Mouse (Mus musculus) right cerebral cortex, postnatal 36 days (tissue): Measurements from ENCODE around the gene Tcap.

Experiments used
- DNase-seq, 2 experiments: peaks; one replicate each; pipeline ENCODE4 v3.0.0; 2022; ENCODE audit warnings: low spot score in 2 of 2, mixed read lengths in 1 of 2

Tcap gene

DNA sequence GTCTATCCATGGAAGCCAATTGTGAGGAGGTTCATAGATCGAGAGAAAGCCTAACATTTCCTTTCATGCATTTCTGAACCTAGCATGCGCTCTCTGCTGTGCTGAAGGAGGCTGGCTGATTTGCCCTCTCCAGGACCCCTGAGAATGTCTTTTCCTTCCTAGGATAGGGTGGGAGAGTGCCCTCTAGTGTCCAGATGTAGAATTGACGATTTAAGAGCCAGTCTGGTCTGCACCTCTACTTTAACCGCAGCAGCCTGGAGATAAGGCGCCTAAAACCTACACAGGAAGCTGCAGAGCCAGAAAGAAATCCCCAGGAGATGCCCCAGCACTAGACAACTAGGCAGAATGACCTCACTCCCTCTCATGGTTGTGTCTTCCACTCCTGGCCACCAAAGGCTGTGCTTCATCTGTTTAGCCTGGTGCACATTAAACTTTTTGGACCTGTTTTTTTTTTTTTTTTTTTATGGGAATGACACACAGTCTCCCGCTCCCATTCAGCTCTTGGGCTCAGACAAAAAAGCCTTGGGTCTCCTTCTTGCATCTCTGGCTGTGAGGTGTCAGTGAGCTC, 27.8 kb upstream of the Tcap start:
- DNase-seq, result no peak

DNA sequence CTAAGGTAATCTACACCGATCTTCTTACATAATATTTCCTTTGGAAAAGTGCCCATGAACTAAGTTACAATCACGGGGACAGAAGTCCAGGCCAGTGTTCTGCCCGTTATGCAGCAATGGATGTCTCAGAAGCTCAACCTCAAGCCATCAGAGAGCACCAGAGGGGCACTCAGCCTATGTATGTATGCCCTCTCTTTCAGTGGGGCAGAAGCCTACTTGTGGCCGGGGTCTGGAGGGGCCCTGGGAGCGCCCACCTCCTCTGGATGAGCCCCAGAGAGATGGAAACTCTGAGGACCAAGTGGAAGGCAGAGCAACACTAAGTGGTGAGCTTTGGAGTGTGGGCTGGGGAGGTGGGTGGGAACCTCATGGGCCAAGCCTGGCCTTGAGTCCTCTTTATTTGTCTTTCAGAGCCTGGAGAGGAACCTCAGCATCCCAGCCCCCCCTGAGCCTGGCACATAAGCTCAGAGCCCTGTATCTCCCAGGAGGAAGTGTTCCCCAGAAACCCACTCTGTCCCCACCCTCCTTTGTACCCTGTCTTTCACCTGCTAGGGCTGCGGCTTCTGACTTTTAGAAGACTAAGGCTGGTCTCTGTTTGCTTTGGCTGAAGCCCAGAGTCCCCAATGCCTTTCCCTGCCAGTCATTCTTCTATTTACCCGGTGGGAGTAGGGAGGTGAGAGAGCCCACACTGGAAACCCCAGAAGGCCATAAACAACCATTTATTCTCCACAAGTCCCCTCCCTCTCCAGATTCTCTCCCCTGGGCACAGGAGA, 26.8 kb upstream of the Tcap start:
- DNase-seq, result no peak

DNA sequence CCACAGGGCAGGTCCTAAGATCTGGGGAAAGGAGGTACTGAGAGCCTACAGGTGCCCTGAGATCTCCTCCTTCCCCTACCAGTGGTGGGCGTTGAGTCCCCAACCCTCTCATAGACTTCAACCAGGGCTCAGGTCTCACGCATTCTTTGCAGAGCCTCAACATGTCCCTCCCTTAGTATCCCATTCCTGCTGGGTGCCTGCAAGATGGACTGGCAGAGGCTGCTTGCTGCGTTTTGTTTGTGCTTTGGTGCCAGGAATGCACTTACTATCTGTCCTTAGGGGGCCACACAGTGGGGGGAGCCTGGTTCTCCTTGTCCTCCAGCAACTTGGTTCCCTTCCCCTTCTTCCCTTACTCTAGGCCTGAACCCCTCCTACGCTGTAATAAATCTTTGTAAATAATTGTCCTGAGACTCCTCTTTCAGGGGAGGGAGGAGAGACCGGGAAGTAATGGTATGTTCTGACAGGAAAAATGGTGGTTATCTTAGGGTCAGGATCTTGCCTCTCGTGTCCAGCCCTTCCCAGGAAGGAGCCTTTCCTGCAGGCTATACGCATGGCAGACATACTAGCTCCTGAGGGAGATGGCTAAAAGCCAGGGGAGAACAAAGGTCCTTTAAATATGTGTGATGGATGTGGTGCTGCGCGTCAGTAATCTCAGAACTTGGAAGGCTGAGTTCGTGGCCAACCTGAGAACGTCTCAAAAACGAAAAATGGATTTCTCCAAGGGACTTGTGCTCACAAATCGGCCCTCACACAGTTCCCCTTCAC, 26.0 kb upstream of the Tcap start:
- no peak for DNase-seq

DNA sequence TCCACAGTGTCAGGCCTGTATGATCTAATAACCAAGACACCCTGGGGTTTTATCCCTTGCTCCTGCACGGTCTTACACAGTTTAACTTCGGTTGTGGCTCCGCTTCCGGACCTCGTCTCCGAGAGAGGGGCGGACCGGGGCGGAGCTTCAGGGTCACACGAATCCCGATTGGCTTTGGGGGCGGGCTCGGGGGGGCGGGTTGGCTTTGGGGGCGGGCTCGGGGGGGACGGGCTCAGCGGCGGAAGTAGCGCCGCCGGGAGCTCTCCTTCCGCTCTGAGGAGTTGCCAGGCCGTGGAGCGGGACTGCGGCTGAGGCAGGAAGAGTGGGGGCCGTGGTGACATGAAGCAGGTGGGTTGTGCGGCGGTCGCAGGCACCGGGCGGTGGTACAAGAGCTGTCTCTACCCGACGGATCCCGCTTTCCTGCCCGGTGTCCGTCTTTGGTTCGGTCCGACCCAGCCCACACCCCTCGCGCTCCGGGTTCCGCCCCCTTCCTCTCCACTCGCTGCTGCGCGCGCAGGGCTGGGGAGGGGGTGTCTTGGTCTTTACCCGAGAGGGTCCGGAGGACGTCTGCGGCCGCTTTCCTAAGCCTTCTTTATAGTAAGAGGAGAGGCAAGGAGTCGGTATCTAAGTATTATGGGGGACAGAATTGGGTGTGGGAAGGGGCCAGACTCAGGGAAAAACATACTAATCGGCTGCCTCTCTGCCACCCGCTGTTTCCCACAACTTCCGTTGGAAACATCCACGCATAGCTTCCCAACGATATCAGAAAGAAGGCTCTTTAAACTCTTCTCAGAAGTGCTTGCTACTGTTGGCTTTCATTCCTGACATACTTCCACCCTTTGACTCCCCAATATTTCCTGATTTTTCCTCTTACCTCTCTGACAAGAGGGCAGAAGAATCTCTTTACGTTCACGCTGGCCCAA, 25.2 kb upstream of the Tcap start, which contains the start of gene Stard3:
TSS of gene Stard3 (plus strand) at position 208 of the 923 bp plus-strand sequence.
- DNase-seq, result peak; percentile 80 to 81

DNA sequence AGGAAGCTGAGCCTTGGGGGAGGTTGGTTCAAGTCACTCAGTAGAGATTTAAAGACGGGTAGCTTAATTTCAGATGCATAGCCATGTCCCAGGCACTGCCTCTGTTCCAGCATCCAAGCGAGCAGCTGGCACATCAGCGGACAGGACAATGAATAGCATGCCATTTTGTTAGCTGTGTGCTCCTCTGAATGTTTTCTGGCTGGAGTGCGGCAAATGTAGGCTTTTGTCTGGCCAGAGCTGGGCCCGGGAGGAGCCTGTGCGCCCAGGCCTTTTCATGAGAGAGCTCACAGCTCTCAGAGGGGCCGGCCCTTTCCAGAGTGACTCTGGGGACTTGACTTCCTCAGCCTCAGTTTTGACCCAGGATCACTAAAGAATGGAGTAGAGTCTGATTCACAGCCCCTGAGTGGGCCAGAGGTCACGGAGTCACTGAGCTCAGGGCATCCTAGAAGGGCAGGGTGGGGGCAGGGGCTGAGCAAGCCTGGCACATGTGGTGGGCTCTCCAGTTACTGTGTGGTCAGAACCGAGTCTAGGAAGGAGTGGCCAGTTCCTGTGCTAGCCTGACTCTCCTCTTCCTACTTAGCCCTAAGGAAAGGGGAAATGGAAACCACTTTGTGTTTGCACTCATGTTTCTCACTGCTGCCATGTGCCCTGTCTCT, 22.6 kb upstream of the Tcap start:
- DNase-seq, result no peak

DNA sequence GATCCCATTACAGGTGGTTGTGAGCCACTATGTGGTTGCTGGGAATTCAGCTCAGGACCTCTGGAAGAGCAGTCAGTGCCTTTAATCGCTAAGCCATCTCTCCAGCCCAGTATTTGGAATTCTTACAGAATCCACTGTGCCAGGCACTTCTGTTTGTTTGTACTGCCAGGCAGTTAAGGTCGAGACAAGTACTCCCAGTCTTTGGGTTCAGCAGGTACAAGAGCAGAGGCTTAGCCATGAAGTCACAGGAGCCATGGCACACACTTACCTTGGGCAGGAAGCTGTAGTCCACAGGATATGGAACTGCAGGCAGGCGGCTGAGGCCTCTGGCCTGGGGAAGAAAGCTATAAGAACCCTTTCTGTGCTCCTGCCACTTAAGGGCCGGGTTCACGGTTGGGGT, 19.8 kb upstream of the Tcap start:
- no peak for DNase-seq

DNA sequence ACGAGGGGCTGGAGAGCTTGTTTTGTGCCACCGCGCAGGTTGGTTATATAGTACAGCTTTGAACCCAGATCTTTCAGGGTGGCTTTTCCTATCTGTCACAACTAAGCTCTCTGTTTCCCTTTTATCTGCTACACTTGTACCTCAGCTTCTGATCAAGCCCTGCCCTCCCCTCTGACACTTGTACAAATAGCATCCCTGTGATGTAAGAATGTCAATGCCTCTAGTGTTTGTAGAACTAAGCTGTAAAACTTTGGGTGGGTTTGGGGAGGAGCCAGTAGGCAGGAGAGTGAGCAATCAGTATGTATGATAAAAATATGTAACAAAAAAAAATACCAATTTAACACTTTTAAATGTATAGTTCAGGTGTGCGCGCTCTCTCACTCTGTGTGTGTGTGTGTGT, 19.2 kb upstream of the Tcap start:
- no peak for DNase-seq

DNA sequence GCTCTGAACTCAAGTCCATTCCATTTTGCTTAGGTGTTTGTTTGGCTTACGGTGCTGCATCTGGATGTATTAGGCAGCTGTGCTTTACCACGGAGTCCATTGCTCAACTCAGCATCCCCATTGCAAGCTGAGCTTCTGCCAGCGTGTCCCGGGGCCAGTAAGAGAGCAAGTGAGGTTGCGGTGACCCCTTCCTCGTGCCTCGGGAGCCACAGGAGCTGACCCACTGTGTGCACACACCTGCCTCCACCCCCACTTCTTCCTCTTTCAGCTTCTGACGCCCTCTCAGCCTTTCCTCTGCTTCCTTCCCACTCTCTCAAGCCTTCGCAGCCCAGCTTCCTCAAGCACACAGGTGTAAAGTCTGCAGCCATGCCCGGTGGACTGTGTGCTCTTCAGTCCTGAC, 17.3 kb upstream of the Tcap start:
- no peak for DNase-seq

DNA sequence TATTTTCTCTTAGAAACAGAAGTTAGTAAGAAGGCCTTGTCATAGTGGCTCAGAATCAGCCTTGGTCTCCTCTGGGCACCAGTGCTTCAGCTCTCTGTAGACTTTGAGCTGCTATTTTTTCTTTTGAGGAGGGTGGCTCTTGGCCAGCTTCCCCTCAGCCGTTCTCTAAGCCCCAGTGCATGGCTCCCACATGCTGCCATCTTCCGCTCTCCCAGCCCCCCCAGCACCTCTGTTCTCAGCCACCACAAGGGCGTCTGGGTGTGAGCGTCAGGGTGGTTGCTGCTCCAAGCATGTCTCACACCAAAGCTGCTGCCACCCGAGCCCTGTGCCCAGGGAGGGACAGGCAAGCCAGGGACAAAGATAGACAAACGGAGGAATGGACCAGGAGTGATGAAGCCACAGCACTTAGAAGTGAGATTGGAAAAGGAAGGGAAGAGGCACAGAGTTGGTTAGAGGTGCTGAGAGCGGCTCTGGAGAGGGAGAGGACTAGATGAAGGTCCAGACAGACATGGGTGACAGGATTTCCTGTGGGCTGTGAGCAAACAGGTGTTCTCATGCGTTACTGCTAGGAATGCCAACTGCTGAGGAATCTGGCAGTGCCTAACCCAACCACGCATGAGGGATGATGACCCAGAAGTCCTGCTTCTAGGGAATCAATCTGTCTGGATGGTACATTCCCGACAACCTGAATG, 16.3 kb upstream of the Tcap start:
- DNase-seq, result peak in 1 of 2 experiments; percentile 59

DNA sequence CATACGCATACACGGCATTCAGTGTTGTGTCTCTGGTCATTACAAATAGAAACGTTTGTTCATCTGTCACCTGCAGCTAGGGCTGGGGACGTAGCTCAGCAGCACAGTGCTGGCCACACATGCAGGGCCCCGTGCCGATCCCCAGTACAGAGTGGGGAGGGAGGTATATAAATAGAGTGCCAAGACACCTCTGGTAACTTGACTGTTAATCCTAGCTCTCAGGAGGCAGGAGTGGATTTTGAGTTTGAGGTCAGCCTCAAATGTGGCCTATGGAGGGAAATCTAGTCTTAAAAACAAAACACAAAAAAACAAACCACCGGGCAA, 15.8 kb upstream of the Tcap start:
- no peak for DNase-seq

DNA sequence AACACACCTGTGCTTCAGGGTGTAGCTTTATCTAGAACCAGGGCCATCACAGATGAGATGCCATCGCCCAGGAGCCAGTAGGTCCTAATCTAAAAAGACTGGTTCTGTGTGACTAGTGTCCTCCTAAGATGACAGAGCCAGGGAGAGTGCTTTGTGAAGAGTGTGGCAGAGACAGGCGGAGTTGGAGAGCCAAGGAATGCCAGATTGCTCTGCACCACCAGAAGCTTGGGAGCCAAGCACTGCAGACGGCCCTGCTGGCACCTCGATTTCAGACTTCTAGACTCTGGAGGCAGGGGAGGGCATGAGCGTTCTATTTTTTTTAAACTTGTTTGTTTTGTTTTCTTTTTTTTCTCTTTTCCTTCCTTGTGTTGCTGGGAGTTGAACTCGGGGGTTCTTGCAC, 14.3 kb upstream of the Tcap start:
- DNase-seq, result no peak

DNA sequence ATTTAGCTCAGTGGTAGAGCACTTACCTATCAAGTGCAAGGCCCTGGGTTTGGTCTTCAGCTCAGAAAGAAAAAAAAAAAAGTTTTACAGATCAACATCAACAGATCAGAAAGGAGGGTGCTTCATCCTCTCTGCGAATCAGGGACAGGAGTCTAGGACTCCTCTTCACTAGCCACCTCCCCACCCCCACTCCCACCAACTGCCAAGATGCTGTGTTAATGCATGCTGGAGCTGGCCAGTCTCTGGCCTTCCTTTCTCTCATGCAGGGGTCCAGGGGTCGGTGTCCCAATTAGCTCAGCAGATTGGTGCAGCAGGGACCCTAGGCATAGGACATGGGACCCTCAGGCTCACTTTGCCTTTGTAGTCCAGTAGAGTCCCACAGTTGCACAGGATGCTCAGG, 13.0 kb upstream of the Tcap start:
- DNase-seq, result no peak

DNA sequence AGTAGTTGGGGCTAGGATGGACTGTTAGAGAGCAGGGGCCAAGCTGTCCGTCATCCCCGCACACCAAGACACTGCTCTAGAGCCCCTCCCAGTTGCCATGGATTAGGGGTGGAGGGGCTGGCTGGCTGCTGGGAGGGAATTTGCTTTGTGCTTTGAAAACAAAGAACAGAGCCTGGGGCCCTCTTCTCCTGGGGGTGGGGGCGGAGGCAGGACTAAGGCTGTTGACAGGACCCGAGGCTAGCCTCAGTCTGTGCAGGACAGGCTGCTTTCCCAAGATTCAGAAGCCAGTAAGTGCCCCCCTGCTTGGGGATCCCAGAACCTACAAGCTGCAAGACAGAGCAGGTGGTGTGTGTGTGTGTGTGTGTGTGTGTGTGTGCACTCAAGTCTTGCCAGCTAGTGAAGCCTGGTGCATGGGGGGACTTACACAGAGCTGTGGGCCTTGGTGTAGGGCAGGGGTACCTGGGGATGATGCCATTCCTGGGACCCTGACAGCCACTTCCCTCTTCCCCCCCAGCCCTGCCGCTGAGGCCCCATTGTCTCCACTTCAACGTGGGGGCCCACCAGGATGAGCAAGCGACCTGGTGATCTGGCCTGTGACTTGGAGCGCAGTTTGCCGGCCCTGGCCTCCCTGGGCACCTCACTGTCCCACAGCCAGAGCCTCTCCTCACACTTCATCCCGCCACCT, 11.9 kb upstream of the Tcap start:
- DNase-seq, result no peak

DNA sequence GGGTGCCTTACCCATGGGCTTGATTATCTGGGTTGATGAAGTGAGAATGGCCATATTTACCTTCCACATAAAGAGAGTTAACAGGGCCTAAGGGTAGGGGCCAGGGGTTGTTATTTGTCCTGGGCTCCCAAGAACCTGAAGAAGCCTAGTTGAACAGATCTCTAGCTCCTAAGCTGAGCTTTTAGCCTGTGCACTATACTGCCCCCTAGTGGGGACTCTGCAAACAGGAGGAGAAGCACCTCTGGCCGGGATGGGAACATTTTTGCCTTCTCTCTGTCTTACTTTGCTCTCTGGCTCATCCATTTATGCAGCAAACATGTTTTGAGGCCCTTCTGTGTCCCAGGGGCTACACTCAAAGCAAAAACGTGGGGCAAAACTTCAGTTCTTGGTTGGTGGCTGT, 11.2 kb upstream of the Tcap start:
- no peak for DNase-seq

DNA sequence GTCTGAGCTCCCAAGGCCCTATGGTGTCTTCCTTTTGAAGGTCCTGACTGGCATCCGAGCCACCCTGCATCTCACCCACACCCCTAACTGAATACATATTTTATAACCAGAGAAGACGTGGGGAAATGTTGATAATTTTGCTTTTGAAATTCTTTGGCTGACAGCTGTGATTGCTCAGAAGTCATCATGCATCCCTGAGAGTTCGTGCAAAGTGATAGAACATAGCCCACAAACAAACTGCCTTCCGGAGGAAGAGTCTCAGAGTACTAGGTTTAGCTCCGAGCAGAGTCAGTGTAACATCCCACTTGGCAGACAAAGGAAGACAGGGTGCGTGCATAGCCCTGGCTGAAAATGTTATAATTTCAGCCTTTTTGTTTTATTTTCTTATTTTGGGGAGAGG, 10.4 kb upstream of the Tcap start:
- no peak for DNase-seq

DNA sequence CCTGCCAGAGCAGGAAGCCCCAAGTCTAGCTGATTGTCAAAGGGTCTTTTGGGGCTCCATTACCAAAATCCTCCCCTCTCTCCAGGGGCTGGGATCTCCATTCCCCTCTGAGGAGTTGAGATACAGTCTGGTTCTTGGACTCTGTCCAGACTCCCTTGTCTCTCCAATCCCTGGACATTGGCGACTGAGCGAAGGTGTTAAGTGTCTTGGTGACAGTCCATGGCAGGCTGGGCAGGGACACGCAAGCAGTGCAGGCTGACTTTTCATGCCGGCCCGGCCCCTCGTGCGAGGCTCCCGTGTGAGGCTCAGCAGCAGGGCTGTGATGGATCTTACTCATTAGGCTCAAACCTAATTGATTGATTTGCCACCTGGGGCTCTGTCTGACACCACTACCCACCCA, 9.3 kb upstream of the Tcap start:
- no peak for DNase-seq

DNA sequence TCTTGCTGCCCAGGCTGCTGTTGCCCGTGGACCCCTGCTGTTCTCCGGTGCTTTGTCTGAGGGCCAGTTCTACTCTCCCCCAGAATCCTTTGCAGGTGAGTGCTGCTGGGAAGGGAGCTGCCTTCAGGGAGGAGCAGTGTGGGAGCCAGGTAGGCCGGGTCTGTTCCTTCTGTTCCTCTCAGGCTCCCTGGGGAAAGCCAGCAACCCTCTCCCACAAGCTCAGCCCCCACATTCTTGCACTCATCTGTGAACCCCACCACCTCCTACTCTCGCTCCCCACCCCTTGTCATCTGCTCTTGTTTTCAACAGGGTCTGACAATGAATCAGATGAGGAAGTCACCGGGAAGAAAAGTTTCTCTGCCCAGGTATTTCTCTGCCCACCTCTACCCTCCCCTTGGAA, 6.9 kb upstream of the Tcap start:
- DNase-seq, result no peak

DNA sequence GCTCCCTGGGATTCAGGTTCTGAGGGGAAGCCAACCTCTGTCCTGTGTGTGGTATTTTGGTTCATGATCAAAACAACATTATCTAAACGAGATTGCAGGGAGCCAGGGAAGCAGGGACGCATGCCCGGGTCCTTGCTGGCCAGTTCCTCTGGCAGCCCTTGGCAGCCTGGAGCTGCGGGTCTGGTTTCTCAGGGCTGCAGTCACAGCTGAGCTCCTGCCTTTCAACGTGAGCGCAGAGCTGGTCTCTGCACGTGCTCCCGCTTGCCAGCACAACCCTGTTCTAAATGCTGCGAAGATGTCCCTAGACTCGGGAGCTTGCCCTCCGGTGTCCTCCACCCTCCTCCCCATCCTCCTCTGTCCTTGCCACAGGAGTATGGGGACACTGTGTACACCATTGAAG, 5.8 kb upstream of the Tcap start:
- DNase-seq, result no peak

DNA sequence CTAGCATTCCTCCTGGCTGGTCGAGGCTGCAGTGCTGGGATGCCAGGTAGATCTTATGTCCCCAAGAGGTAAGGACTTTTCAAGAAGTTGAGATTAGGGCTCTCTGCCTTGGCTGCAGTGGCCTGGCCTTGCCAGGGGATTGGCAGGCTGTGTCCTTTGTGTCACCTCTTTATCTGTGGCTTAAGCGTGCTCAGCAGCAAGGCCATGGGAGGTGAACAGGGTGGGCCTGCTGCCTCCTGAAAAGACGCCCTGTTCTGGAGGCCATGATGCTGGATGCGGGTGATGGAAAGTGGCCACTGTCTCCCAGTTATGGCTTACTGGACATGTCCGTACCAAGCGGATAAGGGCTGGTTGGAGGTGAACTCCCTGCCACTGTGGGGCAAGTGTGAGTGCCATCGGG, 4.2 kb upstream of the Tcap start:
- no peak for DNase-seq

DNA sequence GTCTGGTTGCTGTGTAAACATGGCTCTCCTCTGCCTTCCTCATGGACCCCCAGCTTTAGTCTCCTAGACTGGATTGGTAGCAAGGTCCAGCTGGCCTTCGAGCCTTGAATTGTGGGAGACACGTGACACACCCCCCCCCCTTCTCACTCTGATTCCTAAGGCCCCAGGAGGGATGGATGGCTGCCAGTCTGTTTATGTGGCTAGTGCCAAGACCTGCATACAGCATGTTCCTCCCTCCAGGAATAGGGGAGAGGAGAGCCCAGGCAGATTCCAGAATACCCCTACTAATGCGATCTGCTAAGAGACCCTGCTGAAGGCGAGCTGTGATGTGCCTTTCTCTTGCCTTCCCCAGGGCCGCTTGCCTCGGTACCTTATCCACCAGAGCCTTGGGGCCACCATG, 3.5 kb upstream of the Tcap start:
- DNase-seq, result no peak
